Comparison of ENCODE assay signal across 25 mouse cellular contexts in the genomic region with DNA sequence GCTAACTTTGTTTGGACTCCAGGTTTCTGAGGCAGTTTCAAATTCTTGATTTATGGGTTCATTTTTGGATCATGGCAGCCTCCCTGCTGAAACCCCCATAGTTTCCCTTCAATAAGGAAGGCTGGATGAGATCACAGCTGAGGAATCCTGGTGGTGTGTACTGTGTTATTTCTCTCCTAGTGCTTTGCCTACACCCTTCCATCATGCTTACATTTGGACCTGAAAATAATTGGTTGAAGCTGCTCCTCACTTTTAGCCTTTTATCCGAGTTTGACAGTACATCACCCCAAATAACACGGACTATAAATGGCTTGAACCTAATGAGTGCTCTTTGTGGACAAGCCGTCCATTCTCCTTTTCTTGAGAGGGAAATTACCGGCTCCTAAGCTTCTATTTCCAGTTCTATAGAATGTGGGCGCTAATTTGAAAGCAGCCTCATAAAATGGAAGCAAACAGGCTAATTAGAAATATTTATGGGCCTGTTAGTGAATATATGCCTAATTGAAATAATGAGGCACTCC.
DNase-seq lines count a peak whose midpoint lies in the region; ATAC-seq lines count a peak whose summit lies in the region.
"Had no signal": no experiment of that assay in that cellular context is flagged by ENCODE, and none has a peak within 500 bp of the region (broad histone marks: within the 10 kb centered on the region; RNA-seq: fewer than 3 reads in every experiment).

No protein-coding gene starts in this region.

- H3K27me3 ChIP-seq in limb, embryonic 11.5 days (ENCODE audit: control insufficient read depth, insufficient read depth, low read length) = no peaks in the 10 kb centered on the region
- no peaks in the 10 kb centered on the region for H3K27me3 ChIP-seq in limb, embryonic 10.5 days (ENCODE audit: low read depth, poor library complexity, severe bottlenecking)
- H3K27me3 ChIP-seq: embryonic facial prominence, embryonic 12.5 days; heart, embryonic 15.5 days; hindbrain, embryonic 15.5 days had no signal

- no peak overlapping the region for H3K27ac ChIP-seq in limb, embryonic 11.5 days (replicated peaks; ENCODE audit: low read depth, low read length)
- H3K27ac ChIP-seq in limb, embryonic 10.5 days = no peak overlapping the region; the same call in 1 of the 2 replicates
- H3K27ac ChIP-seq: embryonic facial prominence, embryonic 12.5 days; heart, adult 2 months; heart, embryonic 15.5 days; hindbrain, embryonic 10.5 days; hindbrain, embryonic 15.5 days had no signal

- no peak overlapping the region for H3K9ac ChIP-seq in limb, embryonic 11.5 days (ENCODE audit: low read length)
- H3K9ac ChIP-seq: embryonic facial prominence, embryonic 12.5 days; heart, embryonic 15.5 days; hindbrain, embryonic 15.5 days had no signal

- DNase-seq in embryo, embryonic 10.5 days (ENCODE audit: low spot score) = peak; percentile 18
- no peak for DNase-seq in embryo, embryonic 9.5 days (ENCODE audit: extremely low spot score)
- no peak for DNase-seq in limb, embryonic 11.5 days (ENCODE audit: low spot score)
- no peak for DNase-seq in limb, embryonic 10.5 days (ENCODE audit: low spot score)
- peak; percentile 39 for DNase-seq in forelimb bud, embryonic 11.5 days (ENCODE audit: low read depth, low spot score)
- DNase-seq in left cerebral cortex, postnatal 25 days (ENCODE audit: low spot score in 2 of 2) = no peak
- DNase-seq in thymus, adult 18-20 months = no peak
- DNase-seq: adrenal gland, adult 8-10 months; adrenal gland, postnatal 36 days; B cell, adult 2 months; cerebellum, adult 11-12 months; cerebellum, adult 9-10 months; cerebellum, postnatal 25 days; gastrocnemius, postnatal 10 days; heart, adult 2 months; heart, postnatal 14 days had no signal

- no peaks in the 10 kb centered on the region for H3K4me1 ChIP-seq in limb, embryonic 11.5 days (ENCODE audit: control insufficient read depth, insufficient read depth, low read length)
- H3K4me1 ChIP-seq in limb, embryonic 10.5 days = peaks cover 6% of the 10 kb centered on the region; the same call in 1 of the 2 replicates
- H3K4me1 ChIP-seq: embryonic facial prominence, embryonic 12.5 days; heart, embryonic 15.5 days; hindbrain, embryonic 10.5 days; hindbrain, embryonic 15.5 days had no signal

- intact Hi-C loops in left cerebral cortex, postnatal 25 days (cut with DNase I) = no loop called here

- ATAC-seq in limb, embryonic 11.5 days (ENCODE audit: insufficient number of reproducible peaks, low FRiP score, low TSS enrichment, low read depth) = peak; percentile 44; the same call in 1 of the 2 replicates
- ATAC-seq: CD4-positive, CD25-positive, alpha-beta regulatory T cell, adult 4 months; inflammation-experienced regulatory T-cells, adult 6 months; intestine, postnatal 0 days had no signal

- no peaks in the 10 kb centered on the region for H3K9me3 ChIP-seq in limb, embryonic 11.5 days (ENCODE audit: control insufficient read depth, low read length)
- no peaks in the 10 kb centered on the region for H3K9me3 ChIP-seq in limb, embryonic 10.5 days (replicated peaks)
- H3K9me3 ChIP-seq: embryonic facial prominence, embryonic 12.5 days; G1E; heart, embryonic 15.5 days; hindbrain, embryonic 15.5 days had no signal

- 26% methylated on average over 5 of the region's 5 CpGs for WGBS in limb, embryonic 11.5 days
- WGBS in limb, embryonic 10.5 days = 49% methylated on average over 5 of the region's 5 CpGs

- H3K36me3 ChIP-seq in limb, embryonic 11.5 days (ENCODE audit: control insufficient read depth, insufficient read depth, low read length) = no peaks in the 10 kb centered on the region
- H3K36me3 ChIP-seq in limb, embryonic 10.5 days = no peaks in the 10 kb centered on the region
- H3K36me3 ChIP-seq: embryonic facial prominence, embryonic 12.5 days; G1E; heart, embryonic 15.5 days; hindbrain, embryonic 10.5 days; hindbrain, embryonic 15.5 days had no signal

- no peak overlapping the region for H3K4me3 ChIP-seq in limb, embryonic 11.5 days (ENCODE audit: low read depth, low read length)
- no peak overlapping the region for H3K4me3 ChIP-seq in limb, embryonic 10.5 days
- H3K4me3 ChIP-seq: embryonic facial prominence, embryonic 12.5 days; heart, adult 2 months; heart, embryonic 15.5 days; hindbrain, embryonic 10.5 days; hindbrain, embryonic 15.5 days had no signal

- no peak overlapping the region for H3K4me2 ChIP-seq in limb, embryonic 11.5 days (ENCODE audit: low read depth, severe bottlenecking)
- H3K4me2 ChIP-seq: embryonic facial prominence, embryonic 12.5 days; heart, embryonic 11.5 days; heart, embryonic 15.5 days; hindbrain, embryonic 15.5 days had no signal

Comparison
In these comparisons a context has a peak if more than half of its experiments do, and no peak if none do; other contexts are left out.
1. DNase-seq: peak in embryo, embryonic 10.5 days (single experiment) and forelimb bud, embryonic 11.5 days (single experiment); none in embryo, embryonic 9.5 days (single experiment), limb, embryonic 11.5 days (single experiment), limb, embryonic 10.5 days (single experiment), left cerebral cortex, postnatal 25 days (0 of 2) and thymus, adult 18-20 months (0 of 2).